Mouse (Mus musculus): ENCODE results near the gene Ing5. TPM values are rescaled to one million over a fixed set of nuclear protein-coding genes. Genes with fewer than 3 reads are reported as not detected.
"Not testable (repeated sequence)": the region's sequence is repeated elsewhere in the genome, so short reads cannot be mapped to it uniquely, and the experiment has no call there.

Gene Ing5
- polyA plus RNA-seq, 2 experiments, result 9.9 to 14.1 TPM

- Histone ChIP-seq H3K27ac (replicated peaks; ENCODE audit: low read depth, low read length) (peak overlapping the region; percentile 94), H3K9me3 (ENCODE audit: control insufficient read depth, low read length) (no peaks in the 10 kb centered on the region), H3K4me3 (replicated peaks; ENCODE audit: low read length) (peak overlapping the region; percentile 59), H3K4me1 (ENCODE audit: control insufficient read depth, insufficient read depth, low read length) (peaks cover 7% of the 10 kb centered on the region; the same call in 1 of the 2 replicates), H3K4me2 (replicated peaks; ENCODE audit: low read depth, low read length, severe bottlenecking) (peak overlapping the region; percentile 64), H3K27me3 (ENCODE audit: control insufficient read depth, insufficient read depth, low read length) (no peaks in the 10 kb centered on the region), H3K36me3 (ENCODE audit: control insufficient read depth, insufficient read depth, low read length) (peaks cover 10% of the 10 kb centered on the region), H3K9ac (ENCODE audit: low read depth, low read length, severe bottlenecking) (peak overlapping the region; percentile 71)
- peak; percentile 82; the same call in 1 of the 2 replicates for TF ChIP-seq POLR2A (IDR thresholded peaks at IDR 0.05; ENCODE audit: borderline replicate concordance, extremely low read depth, insufficient read depth, insufficient read length)
- DNase-seq (ENCODE audit: low spot score), result peak; percentile 96
- WGBS, result under 1% methylated on average over 30 of the region's 30 CpGs
- ATAC-seq (ENCODE audit: low FRiP score, low read depth), result peak; percentile 98
Measured at GRCm38 (mm10) chr1:93825105-93825674, 21.4 kb downstream of the Ing5 start.

- no peaks in the 10 kb centered on the region for H3K9me3 ChIP-seq (ENCODE audit: control insufficient read depth, low read length)
- H3K27me3 ChIP-seq (ENCODE audit: control insufficient read depth, insufficient read depth, low read length), result no peaks in the 10 kb centered on the region
- peaks cover 3% of the 10 kb centered on the region; the same call in 1 of the 2 replicates for H3K36me3 ChIP-seq (ENCODE audit: control insufficient read depth, insufficient read depth, low read length)
- H3K4me1 ChIP-seq (ENCODE audit: control insufficient read depth, insufficient read depth, low read length), result peaks cover 7% of the 10 kb centered on the region; the same call in 1 of the 2 replicates
- H3K9ac ChIP-seq (ENCODE audit: low read depth, low read length, severe bottlenecking), result peak overlapping the region; percentile 71
- ATAC-seq (ENCODE audit: low FRiP score, low read depth) (no peak), DNase-seq (ENCODE audit: low spot score) (no peak)
- 47% methylated on average over 26 of the region's 27 CpGs for WGBS
- H3K4me2 ChIP-seq (replicated peaks; ENCODE audit: low read depth, low read length, severe bottlenecking), result peak overlapping the region; percentile 64
- TF ChIP-seq POLR2A (IDR thresholded peaks at IDR 0.05; ENCODE audit: borderline replicate concordance, extremely low read depth, insufficient read depth, insufficient read length), result no peak
- peak overlapping the region; percentile 59 for H3K4me3 ChIP-seq (replicated peaks; ENCODE audit: low read length)
- H3K27ac ChIP-seq (replicated peaks; ENCODE audit: low read depth, low read length), result peak overlapping the region; percentile 94
Measured at GRCm38 (mm10) chr1:93825771-93826539, 22.2 kb downstream of the Ing5 start.

- no peaks in the 10 kb centered on the region for H3K9me3 ChIP-seq (ENCODE audit: control insufficient read depth, low read length)
- WGBS, result 93% methylated on average over 9 of the region's 9 CpGs
- DNase-seq (ENCODE audit: low spot score) (no peak), ATAC-seq (ENCODE audit: low FRiP score, low read depth) (no peak)
- H3K27ac ChIP-seq (replicated peaks; ENCODE audit: low read depth, low read length), result no peak overlapping the region
- no peak overlapping the region for H3K9ac ChIP-seq (ENCODE audit: low read depth, low read length, severe bottlenecking)
- peaks cover 7% of the 10 kb centered on the region; the same call in 1 of the 2 replicates for H3K4me1 ChIP-seq (ENCODE audit: control insufficient read depth, insufficient read depth, low read length)
- no peaks in the 10 kb centered on the region for H3K36me3 ChIP-seq (ENCODE audit: control insufficient read depth, insufficient read depth, low read length)
- peak overlapping the region; percentile 64; the same call in 1 of the 2 replicates for H3K4me2 ChIP-seq (replicated peaks; ENCODE audit: low read depth, low read length, severe bottlenecking)
- no peak for TF ChIP-seq POLR2A (IDR thresholded peaks at IDR 0.05; ENCODE audit: borderline replicate concordance, extremely low read depth, insufficient read depth, insufficient read length)
- no peaks in the 10 kb centered on the region for H3K27me3 ChIP-seq (ENCODE audit: control insufficient read depth, insufficient read depth, low read length)
- peak overlapping the region; percentile 59; the same call in 1 of the 2 replicates for H3K4me3 ChIP-seq (replicated peaks; ENCODE audit: low read length)
Measured at GRCm38 (mm10) chr1:93826540-93826835, 22.7 kb downstream of the Ing5 start.

GRCm38 (mm10) chr1:93832754-93833360 lies 29.1 kb downstream of the Ing5 start:
- peaks cover 28% of the 10 kb centered on the region for H3K36me3 ChIP-seq (ENCODE audit: control insufficient read depth, insufficient read depth, low read length)
- not testable (repeated sequence) for H3K9ac ChIP-seq (ENCODE audit: low read depth, low read length, severe bottlenecking); H3K4me2 ChIP-seq (replicated peaks; ENCODE audit: low read depth, low read length, severe bottlenecking); H3K27ac ChIP-seq (replicated peaks; ENCODE audit: low read depth, low read length); DNase-seq (ENCODE audit: low spot score); H3K27me3 ChIP-seq (ENCODE audit: control insufficient read depth, insufficient read depth, low read length); ATAC-seq (ENCODE audit: low FRiP score, low read depth); H3K9me3 ChIP-seq (ENCODE audit: control insufficient read depth, low read length); H3K4me3 ChIP-seq (replicated peaks; ENCODE audit: low read length); H3K4me1 ChIP-seq (ENCODE audit: control insufficient read depth, insufficient read depth, low read length)
- 88% methylated on average over 1 of the region's 4 CpGs for WGBS

GRCm38 (mm10) chr1:93834671-93835150 lies 30.9 kb downstream of the Ing5 start:
- WGBS, result 88% methylated on average over 7 of the region's 7 CpGs
- peaks cover 36% of the 10 kb centered on the region for H3K36me3 ChIP-seq (ENCODE audit: control insufficient read depth, insufficient read depth, low read length)
- no peak overlapping the region for H3K27ac ChIP-seq (replicated peaks; ENCODE audit: low read depth, low read length)
- H3K9ac ChIP-seq (ENCODE audit: low read depth, low read length, severe bottlenecking), result no peak overlapping the region
- ATAC-seq (ENCODE audit: low FRiP score, low read depth) (no peak), DNase-seq (ENCODE audit: low spot score) (no peak)
- H3K9me3 ChIP-seq (ENCODE audit: control insufficient read depth, low read length), result no peaks in the 10 kb centered on the region
- no peak overlapping the region for H3K4me2 ChIP-seq (replicated peaks; ENCODE audit: low read depth, low read length, severe bottlenecking)
- H3K4me3 ChIP-seq (replicated peaks; ENCODE audit: low read length), result no peak overlapping the region
- no peak for TF ChIP-seq POLR2A (IDR thresholded peaks at IDR 0.05; ENCODE audit: borderline replicate concordance, extremely low read depth, insufficient read depth, insufficient read length)
- no peaks in the 10 kb centered on the region for H3K27me3 ChIP-seq (ENCODE audit: control insufficient read depth, insufficient read depth, low read length)
- no peaks in the 10 kb centered on the region for H3K4me1 ChIP-seq (ENCODE audit: control insufficient read depth, insufficient read depth, low read length)

Measured in limb, embryonic 14.5 days (tissue).